Mouse (Mus musculus) forebrain, embryonic 11.5 days (tissue): ENCODE measurements around the gene Kctd3. TPM values are rescaled to one million over a fixed set of nuclear protein-coding genes. Genes with fewer than 3 reads are reported as not detected.
A peak's percentile ranks its signal among the peaks of the same experiment; 100 is the strongest.

Experiments
- ATAC-seq: fragments of 200-750 bp; cut with Nextera tagmentation; replicated peaks from 2 replicates; pipeline ENCODE4 v1.8.0; 2017; ENCODE audit warnings: moderate TSS enrichment; ENCODE audit not compliant: low FRiP score
- DNase-seq: peaks from one replicate; pipeline ENCODE4 v3.0.0-alpha.2; 2017; ENCODE audit warnings: low spot score
- H3K27ac ChIP-seq: fragments of 300-500 bp; sonication (generic); 2 replicates; pipeline ENCODE4 v1.5.1; 2014; ENCODE audit warnings: low read depth, low read length
- H3K27me3 ChIP-seq: fragments of 300-500 bp; sonication (generic); 2 replicates; pipeline ENCODE4 v1.6.1; 2014; ENCODE audit warnings: mild to moderate bottlenecking, low read length, mixed read lengths; ENCODE audit not compliant: control insufficient read depth, insufficient read depth
- H3K36me3 ChIP-seq: fragments of 300-500 bp; sonication (generic); 2 replicates; pipeline ENCODE4 v1.6.1; 2014; ENCODE audit warnings: mild to moderate bottlenecking, low read length, moderate library complexity, mixed read lengths; ENCODE audit not compliant: control insufficient read depth, insufficient read depth
- H3K4me1 ChIP-seq: fragments of 300-500 bp; sonication (generic); replicated peaks from 2 replicates; pipeline ENCODE4 v1.6.1; 2014; ENCODE audit warnings: low read length, mixed read lengths; ENCODE audit not compliant: control insufficient read depth, insufficient read depth
- H3K4me2 ChIP-seq: fragments of 300-500 bp; sonication (generic); 2 replicates; pipeline ENCODE4 v1.6.1; 2014; ENCODE audit warnings: low read depth, mild to moderate bottlenecking, low read length, moderate library complexity, mixed read lengths; ENCODE audit not compliant: severe bottlenecking
- H3K4me3 ChIP-seq: fragments of 300-500 bp; sonication (generic); 2 replicates; pipeline ENCODE4 v1.5.1; 2014; ENCODE audit warnings: low read depth, low read length
- H3K9ac ChIP-seq: fragments of 300-500 bp; sonication (generic); 2 replicates; pipeline ENCODE4 v1.6.1; 2014; ENCODE audit warnings: low read length
- H3K9me3 ChIP-seq: fragments of 300-500 bp; sonication (generic); 2 replicates; pipeline ENCODE4 v1.6.1; 2016; ENCODE audit warnings: low read length, mixed read lengths; ENCODE audit not compliant: control insufficient read depth
- WGBS: fragments of 180-500 bp; shearing (Covaris S2); extraction: QIAGEN DNeasy Blood & Tissue Kit; methylation state at CpG from one replicate; pipeline ENCODE4 v1.1.7; 2014; 5-methylcytosine and 5-hydroxymethylcytosine counted together
- polyA plus RNA-seq: library from polyadenylated mRNA; unstranded; fragments of >200 nt; fragmentation: Nextera tagmentation; extraction: Ambion mirVana; gene quantifications from 2 replicates; pipeline ENCODE4 v1.2.1, GENCODE M21; 2014

Kctd3 gene
- polyA plus RNA-seq, 1 experiment from 2014 or later = 36.4 TPM

- WGBS = 97% methylated on average over 1 of the region's 1 CpGs
- ATAC-seq (no peak), DNase-seq (no peak)
- Histone ChIP-seq H3K36me3 (no peaks in the 10 kb centered on the region), H3K4me1 (peaks cover 7% of the 10 kb centered on the region), H3K27ac (no peak overlapping the region), H3K27me3 (no peaks in the 10 kb centered on the region), H3K4me3 (no peak overlapping the region), H3K4me2 (no peak overlapping the region), H3K9me3 (no peaks in the 10 kb centered on the region), H3K9ac (no peak overlapping the region)
Observed at GRCm38 (mm10) chr1:189004774-189005173, 2.9 kb downstream of the Kctd3 start.

GRCm38 (mm10) chr1:189001815-189002214, 5.8 kb downstream of the Kctd3 start:
- Histone ChIP-seq H3K4me3 (no peak overlapping the region), H3K27me3 (no peaks in the 10 kb centered on the region), H3K9me3 (no peaks in the 10 kb centered on the region), H3K27ac (no peak overlapping the region), H3K4me1 (peaks cover 5% of the 10 kb centered on the region), H3K4me2 (no peak overlapping the region), H3K9ac (no peak overlapping the region), H3K36me3 (peaks cover under 1% of the 10 kb centered on the region)
- 90% methylated on average over 12 of the region's 12 CpGs for WGBS
- DNase-seq (no peak), ATAC-seq (no peak)

- ATAC-seq = no peak
- H3K27me3 ChIP-seq = no peaks in the 10 kb centered on the region
- no peak overlapping the region for H3K27ac ChIP-seq
- no peak overlapping the region for H3K4me3 ChIP-seq
- peaks cover 2% of the 10 kb centered on the region for H3K36me3 ChIP-seq
- H3K9me3 ChIP-seq = no peaks in the 10 kb centered on the region
- H3K4me2 ChIP-seq = no peak overlapping the region
- no peak for DNase-seq
- no peaks in the 10 kb centered on the region for H3K4me1 ChIP-seq
- 94% methylated on average over 10 of the region's 10 CpGs for WGBS
- H3K9ac ChIP-seq = no peak overlapping the region
Observed at GRCm38 (mm10) chr1:188999981-189000380, 7.7 kb downstream of the Kctd3 start.

- Histone ChIP-seq H3K9me3 (no peaks in the 10 kb centered on the region), H3K9ac (no peak overlapping the region), H3K4me3 (no peak overlapping the region), H3K4me1 (no peaks in the 10 kb centered on the region), H3K4me2 (no peak overlapping the region), H3K27ac (no peak overlapping the region), H3K27me3 (no peaks in the 10 kb centered on the region), H3K36me3 (peaks cover 2% of the 10 kb centered on the region)
- DNase-seq (no peak), ATAC-seq (no peak)
- 96% methylated on average over 3 of the region's 3 CpGs for WGBS
Observed at GRCm38 (mm10) chr1:188997921-188998320, 9.7 kb downstream of the Kctd3 start.

- Histone ChIP-seq H3K27ac (no peak overlapping the region), H3K4me1 (no peaks in the 10 kb centered on the region)
- ATAC-seq = no peak
Observed at GRCm38 (mm10) chr1:188993218-188993617, 14.4 kb downstream of the Kctd3 start.

GRCm38 (mm10) chr1:188980050-188980449, 27.6 kb downstream of the Kctd3 start:
- Histone ChIP-seq H3K4me3 (no peak overlapping the region), H3K4me2 (no peak overlapping the region), H3K27me3 (no peaks in the 10 kb centered on the region), H3K9ac (no peak overlapping the region), H3K4me1 (no peaks in the 10 kb centered on the region), H3K36me3 (peaks cover 2% of the 10 kb centered on the region; the same call in 1 of the 2 replicates), H3K27ac (no peak overlapping the region), H3K9me3 (no peaks in the 10 kb centered on the region)
- 34% methylated on average over 3 of the region's 3 CpGs for WGBS
- DNase-seq (peak; percentile 81), ATAC-seq (peak; percentile 73; the same call in 1 of the 2 replicates)

More at GRCm38 (mm10) chr1:188993218-188993617, 14.4 kb downstream of the Kctd3 start:
- Histone ChIP-seq H3K4me2 (no peak overlapping the region), H3K36me3 (peaks cover 2% of the 10 kb centered on the region), H3K4me3 (no peak overlapping the region), H3K9me3 (no peaks in the 10 kb centered on the region), H3K9ac (no peak overlapping the region), H3K27me3 (no peaks in the 10 kb centered on the region)
- 49% methylated on average over 4 of the region's 4 CpGs for WGBS
- no peak for DNase-seq

- Histone ChIP-seq H3K9ac (no peak overlapping the region), H3K4me1 (no peaks in the 10 kb centered on the region), H3K4me3 (no peak overlapping the region), H3K9me3 (no peaks in the 10 kb centered on the region), H3K27ac (no peak overlapping the region), H3K4me2 (no peak overlapping the region), H3K27me3 (no peaks in the 10 kb centered on the region), H3K36me3 (peaks cover 6% of the 10 kb centered on the region; the same call in 1 of the 2 replicates)
- DNase-seq (peak; percentile 51), ATAC-seq (0 out of 2 replicates have a peak, but pooled peaks have one; percentile 36)
- WGBS = 93% methylated on average over 16 of the region's 16 CpGs
Observed at GRCm38 (mm10) chr1:188973926-188974325, 33.7 kb downstream of the Kctd3 start.

- ATAC-seq (no peak), DNase-seq (peak; percentile 47)
- no peak overlapping the region for H3K4me3 ChIP-seq
- no peaks in the 10 kb centered on the region for H3K4me1 ChIP-seq
- WGBS = 91% methylated on average over 6 of the region's 6 CpGs
- H3K9ac ChIP-seq = no peak overlapping the region
- peaks cover 6% of the 10 kb centered on the region; the same call in 1 of the 2 replicates for H3K36me3 ChIP-seq
- no peaks in the 10 kb centered on the region for H3K9me3 ChIP-seq
- H3K27me3 ChIP-seq = no peaks in the 10 kb centered on the region
- H3K4me2 ChIP-seq = no peak overlapping the region
- H3K27ac ChIP-seq = no peak overlapping the region
Observed at GRCm38 (mm10) chr1:188973078-188973477, 34.6 kb downstream of the Kctd3 start.

- DNase-seq (peak; percentile 23), ATAC-seq (no peak)
- Histone ChIP-seq H3K4me2 (no peak overlapping the region), H3K27me3 (no peaks in the 10 kb centered on the region), H3K9ac (no peak overlapping the region), H3K4me3 (no peak overlapping the region), H3K36me3 (no peaks in the 10 kb centered on the region), H3K9me3 (no peaks in the 10 kb centered on the region), H3K27ac (no peak overlapping the region), H3K4me1 (no peaks in the 10 kb centered on the region)
- 95% methylated on average over 4 of the region's 4 CpGs for WGBS
Observed at GRCm38 (mm10) chr1:188952501-188952900, 55.1 kb downstream of the Kctd3 start.
